Mouse (Mus musculus) adipose tissue, adult 10 weeks (tissue): ENCODE data around the gene Arhgap45. TPM values are rescaled to one million over a fixed set of nuclear protein-coding genes. Genes with fewer than 3 reads are reported as not detected.

Source experiments
- polyA plus RNA-seq: library from polyadenylated mRNA; stranded (reverse); fragments of 350-450 nt; fragmentation: Illumina TruSeq; extraction: RNeasy Lipid Tissue Mini Kit (QIAGEN cat#74804); gene quantifications from one replicate; pipeline ENCODE4 v1.2.3, GENCODE M21; 2014; ENCODE audit warnings: low read depth, low replicate concordance

Arhgap45 gene
- polyA plus RNA-seq: 13.2 TPM

DNA sequence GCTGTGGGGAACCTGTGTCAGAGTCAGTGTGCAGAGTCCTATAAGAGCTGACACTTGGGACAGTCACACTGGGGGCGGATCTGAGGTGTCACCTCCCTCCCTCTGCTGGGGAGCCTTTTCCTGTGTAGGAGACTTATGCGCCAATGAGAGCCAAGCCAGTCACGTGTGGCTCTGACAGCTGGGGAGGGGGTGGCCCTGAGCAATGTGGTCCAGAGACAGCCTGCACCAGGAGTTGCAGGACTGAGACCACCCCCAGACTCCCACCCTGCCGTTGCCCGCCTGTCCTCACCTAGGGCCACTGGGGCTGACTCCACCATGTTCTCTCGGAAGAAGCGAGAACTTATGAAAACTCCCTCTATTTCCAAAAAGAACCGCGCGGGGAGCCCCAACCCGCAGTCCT lies at the start of gene Arhgap45:
Arhgap45 (plus strand) TSS at position 143 of the 400 bp plus-strand sequence.

DNA sequence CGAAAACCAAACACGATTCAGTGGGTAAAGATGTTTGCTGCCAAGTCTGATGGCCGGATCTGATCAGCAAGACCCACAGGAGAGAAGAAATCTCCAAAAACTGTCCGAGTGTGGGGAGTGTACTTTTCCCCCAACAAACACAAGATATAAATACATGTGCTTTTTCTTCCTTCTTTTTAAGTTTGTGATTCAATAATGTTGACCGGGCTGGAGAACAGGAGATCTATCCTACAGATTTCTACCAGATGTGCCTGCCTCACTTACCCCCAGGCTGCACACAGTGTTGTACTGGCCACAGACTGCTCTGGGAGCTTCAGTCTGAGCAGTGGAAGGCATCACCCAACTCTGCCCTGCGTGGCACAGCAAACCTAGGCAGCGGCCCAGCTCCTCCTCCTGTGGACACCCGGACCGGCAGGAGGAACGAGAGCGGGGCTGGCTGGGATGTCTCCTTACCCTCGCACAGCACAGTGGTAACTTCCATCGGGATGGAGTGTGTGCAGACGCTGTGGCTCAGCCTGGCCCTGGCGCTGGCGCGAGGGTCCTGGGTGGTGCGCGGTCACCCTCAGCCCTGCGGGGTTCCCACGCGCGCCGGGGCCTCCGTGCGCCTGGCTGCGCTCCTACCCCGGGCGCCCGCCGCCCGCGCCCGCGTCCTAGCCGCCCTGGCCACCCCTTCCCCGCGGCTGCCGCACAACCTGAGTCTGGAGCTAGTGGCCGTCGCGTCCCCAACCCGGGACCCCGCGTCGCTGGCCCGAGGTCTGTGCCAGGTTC lies 45.9 kb upstream of the Arhgap45 start, which contains the start of gene Grin3b:
Grin3b (plus strand) TSS at position 301 of the 768 bp plus-strand sequence.

DNA sequence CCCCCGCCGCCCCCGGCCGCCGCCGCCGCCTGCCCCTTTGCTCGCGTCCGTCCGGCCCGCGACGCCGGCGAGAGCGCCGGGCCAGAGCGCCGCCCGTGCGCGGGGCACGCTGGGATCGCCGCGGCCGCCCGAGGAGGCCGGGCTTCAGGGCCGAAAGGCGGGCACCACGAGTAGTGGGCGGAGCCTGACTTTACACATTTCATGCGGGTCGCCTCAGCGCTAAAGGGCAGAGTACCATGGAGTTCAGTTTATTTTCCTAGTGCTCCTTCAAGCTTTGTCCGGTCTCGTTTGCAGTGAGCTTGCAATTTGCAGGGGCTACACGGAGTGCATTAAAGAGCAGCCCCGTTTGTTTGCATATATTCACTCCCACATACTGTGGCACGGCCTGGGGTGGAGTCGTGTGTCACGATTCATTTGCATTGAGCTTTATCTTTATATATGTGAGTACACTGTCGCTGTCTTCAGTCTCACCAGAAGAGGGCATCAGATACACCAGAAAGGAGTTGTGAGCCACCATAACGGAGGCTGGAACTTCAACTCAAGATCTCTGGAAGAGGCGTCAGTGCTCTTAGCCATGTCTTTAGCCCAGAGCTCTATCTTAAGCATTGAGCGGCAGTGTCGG lies 32.1 kb upstream of the Arhgap45 start, which contains the start of gene Tmem259:
Tmem259 (minus strand) TSS at position 136 of the 622 bp plus-strand sequence.

DNA sequence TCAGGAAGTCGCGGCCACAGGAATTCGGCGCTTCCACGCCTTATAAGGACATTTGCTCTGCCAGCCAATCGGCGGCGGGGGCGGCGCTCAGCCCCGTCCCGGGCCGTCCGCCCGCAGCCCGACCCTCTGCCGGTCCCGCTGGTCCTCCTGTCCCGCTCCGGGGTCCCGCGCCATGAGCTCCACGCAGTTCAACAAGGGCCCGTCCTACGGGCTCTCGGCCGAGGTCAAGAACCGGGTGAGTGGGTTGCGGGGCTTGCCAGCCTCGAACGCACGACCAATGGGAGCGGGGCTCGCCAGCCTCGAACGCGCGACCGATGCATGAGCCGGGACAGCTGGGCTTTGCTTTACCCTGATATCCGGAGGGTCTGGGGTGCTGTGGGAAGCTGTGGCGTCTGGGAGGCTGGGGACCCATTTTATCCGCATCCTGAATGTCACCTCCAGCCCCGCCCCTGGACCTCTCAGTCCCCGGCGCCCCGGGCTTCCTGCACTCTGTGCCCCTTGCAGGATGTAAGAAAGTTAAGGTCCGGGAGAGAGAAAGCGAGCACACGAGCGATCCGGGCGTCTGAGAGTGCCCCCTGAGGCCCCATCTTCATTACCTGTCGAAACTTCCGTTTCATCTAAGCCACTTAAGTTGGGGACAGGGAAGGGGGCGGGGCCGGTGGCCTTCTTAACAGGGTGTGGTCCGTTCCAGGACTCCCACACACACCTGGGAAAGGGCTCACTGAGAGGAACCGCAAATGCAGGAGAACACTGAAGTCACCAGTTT lies 27.8 kb upstream of the Arhgap45 start, which contains the start of gene Cnn2:
Cnn2 (plus strand) TSS at position 79 of the 766 bp plus-strand sequence.

DNA sequence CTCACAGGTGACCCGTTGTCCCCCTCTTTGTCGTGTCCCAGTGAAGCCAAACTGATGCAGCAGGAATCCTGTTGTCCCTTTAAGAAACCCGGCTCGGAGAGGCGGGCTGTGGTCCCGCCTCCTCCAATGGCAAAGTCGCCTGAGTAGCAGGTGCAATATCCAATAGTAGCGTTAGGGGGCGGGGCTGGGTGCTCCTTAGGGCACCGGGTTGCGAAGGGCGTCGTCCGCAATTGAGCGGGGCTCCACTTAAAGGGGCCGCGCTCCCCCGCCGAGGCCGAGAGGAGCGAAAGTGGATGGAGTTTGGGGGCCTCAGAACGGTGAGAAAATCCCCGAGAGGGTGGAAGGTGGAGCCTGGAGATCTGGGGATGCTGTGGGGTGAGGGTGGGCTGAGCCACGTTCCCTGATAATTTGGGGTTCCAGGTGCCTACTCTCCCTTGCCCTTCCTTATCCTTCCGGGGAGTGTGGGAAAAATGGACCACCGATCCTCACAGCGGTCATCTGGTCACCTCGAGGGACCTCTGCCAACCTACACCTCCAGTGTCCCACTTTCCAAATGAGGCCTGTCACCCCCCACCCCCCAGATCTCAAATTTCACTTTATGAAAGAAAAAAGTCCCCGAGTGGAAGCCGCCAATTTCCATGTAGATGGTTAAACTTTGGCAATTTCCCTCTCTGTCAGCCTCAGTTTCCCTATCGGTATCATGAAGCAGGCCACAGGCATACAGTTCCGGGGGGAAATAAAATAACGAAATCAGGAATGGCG lies 20.0 kb upstream of the Arhgap45 start, which contains the start of gene Abca7:
Abca7 (plus strand) TSS at position 223 of the 762 bp plus-strand sequence.

DNA sequence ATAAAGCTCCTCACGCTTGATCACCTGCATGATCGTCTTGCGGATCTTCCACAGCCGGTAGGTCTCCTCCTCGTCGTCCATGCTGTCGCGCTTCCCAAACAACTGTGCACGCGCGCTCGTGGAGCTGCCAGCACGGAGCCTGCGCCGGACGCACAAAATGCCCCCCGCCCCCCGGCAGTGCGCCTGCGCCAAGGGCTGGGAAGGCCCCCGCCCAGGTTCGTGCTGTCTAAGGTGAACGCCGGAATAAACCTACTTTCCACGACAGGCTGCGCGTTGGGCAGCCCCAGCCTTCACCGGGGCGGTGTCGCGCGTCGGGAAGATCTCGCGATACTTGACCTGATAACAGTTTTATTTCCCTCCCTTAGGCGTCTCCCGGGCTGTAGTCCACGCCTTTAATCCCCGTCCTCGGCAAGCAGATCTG lies 23.1 kb downstream of the Arhgap45 start, which contains the start of gene Polr2e:
Polr2e (minus strand) TSS at position 237 of the 421 bp plus-strand sequence.

DNA sequence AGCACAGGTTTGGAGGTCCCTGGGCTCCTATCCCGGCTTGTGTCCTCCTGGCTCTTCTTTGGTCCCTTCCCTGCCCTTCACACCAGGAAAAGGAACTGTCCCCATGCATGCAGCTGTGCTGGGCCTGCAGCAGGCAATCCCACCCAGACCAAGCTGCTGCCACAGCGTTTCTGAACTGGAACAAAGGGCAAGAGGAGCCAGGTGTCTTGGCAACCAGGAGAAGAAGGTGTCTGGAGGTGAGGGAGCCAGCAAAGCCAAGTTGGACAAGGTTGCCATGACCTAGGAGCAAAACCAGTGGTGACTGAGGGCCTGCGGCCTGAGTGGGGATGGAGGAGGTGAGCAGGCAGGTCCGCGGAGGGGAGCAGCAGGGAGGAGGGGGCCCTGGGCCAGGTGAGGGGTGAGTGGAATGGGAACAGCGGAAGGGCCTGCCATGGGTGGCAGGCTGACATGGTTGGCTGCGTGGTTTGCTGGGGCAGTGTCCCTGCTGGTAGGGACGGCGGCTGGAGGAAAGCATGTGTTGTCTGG lies 30.6 kb downstream of the Arhgap45 start, which contains the start of gene Gpx4:
Gpx4 (plus strand) TSS at position 126 of the 525 bp plus-strand sequence.

Other genes with a start within 250 kb of the Arhgap45 start
- gene Rnf126, start 249.7 kb upstream of the Arhgap45 start, polyA plus RNA-seq: 37.4 TPM
- 19.8 TPM for gene Fstl3, start 239.4 kb upstream of the Arhgap45 start, polyA plus RNA-seq
- gene Prss57, start 225.7 kb upstream of the Arhgap45 start, polyA plus RNA-seq: not detected
- gene Palm, start 223.1 kb upstream of the Arhgap45 start, polyA plus RNA-seq: 60.4 TPM
- 1.5 TPM for gene Misp, start 195.7 kb upstream of the Arhgap45 start, polyA plus RNA-seq
- 149 TPM for gene Ptbp1, start 162.2 kb upstream of the Arhgap45 start, polyA plus RNA-seq
- 14.3 TPM for gene Prtn3, start 142.2 kb upstream of the Arhgap45 start, polyA plus RNA-seq
- gene Plppr3, start 142.0 kb upstream of the Arhgap45 start, polyA plus RNA-seq: 7.2 TPM
- 0.67 TPM for gene Elane, start 130.4 kb upstream of the Arhgap45 start, polyA plus RNA-seq
- 6,422 TPM for gene Cfd, start 125.8 kb upstream of the Arhgap45 start, polyA plus RNA-seq
- gene Med16, start 107.7 kb upstream of the Arhgap45 start, polyA plus RNA-seq: 25.6 TPM
- gene Gm26602, start 105.8 kb upstream of the Arhgap45 start, polyA plus RNA-seq: not detected
- gene Kiss1r, start 99.7 kb upstream of the Arhgap45 start, polyA plus RNA-seq: 2.7 TPM
- gene R3hdm4, start 95.4 kb upstream of the Arhgap45 start, polyA plus RNA-seq: 81.2 TPM
- 4.9 TPM for gene Arid3a, start 89.6 kb upstream of the Arhgap45 start, polyA plus RNA-seq
- 22.5 TPM for gene Wdr18, start 56.5 kb upstream of the Arhgap45 start, polyA plus RNA-seq
- gene Grin3b, start 45.9 kb upstream of the Arhgap45 start, polyA plus RNA-seq: not detected
- 86.6 TPM for gene Tmem259, start 32.3 kb upstream of the Arhgap45 start, polyA plus RNA-seq
- 46.6 TPM for gene Cnn2, start 28.1 kb upstream of the Arhgap45 start, polyA plus RNA-seq
- 3.8 TPM for gene Abca7, start 20.2 kb upstream of the Arhgap45 start, polyA plus RNA-seq
- gene Polr2e, start 23.1 kb downstream of the Arhgap45 start, polyA plus RNA-seq: 65.7 TPM
- gene Gpx4, start 30.5 kb downstream of the Arhgap45 start, polyA plus RNA-seq: 681 TPM
- 17.9 TPM for gene Sbno2, start 88.9 kb downstream of the Arhgap45 start, polyA plus RNA-seq
- 82.1 TPM for gene Stk11, start 99.2 kb downstream of the Arhgap45 start, polyA plus RNA-seq
- 268 TPM for gene Atp5d, start 122.0 kb downstream of the Arhgap45 start, polyA plus RNA-seq
- 29.3 TPM for gene Cbarp, start 124.2 kb downstream of the Arhgap45 start, polyA plus RNA-seq
- 28.1 TPM for gene Midn, start 131.6 kb downstream of the Arhgap45 start, polyA plus RNA-seq
- 219 TPM for gene Cirbp, start 149.3 kb downstream of the Arhgap45 start, polyA plus RNA-seq
- gene 1600002K03Rik, start 156.3 kb downstream of the Arhgap45 start, polyA plus RNA-seq: 19.9 TPM
- 1.4 TPM for gene Efna2, start 162.8 kb downstream of the Arhgap45 start, polyA plus RNA-seq
- gene Mum1, start 209.8 kb downstream of the Arhgap45 start, polyA plus RNA-seq: 56.7 TPM
- 123 TPM for gene Ndufs7, start 232.5 kb downstream of the Arhgap45 start, polyA plus RNA-seq
- 196 TPM for gene Gamt, start 244.4 kb downstream of the Arhgap45 start, polyA plus RNA-seq
- 85.8 TPM for gene Dazap1, start 244.8 kb downstream of the Arhgap45 start, polyA plus RNA-seq